Mouse (Mus musculus) erythroblast, embryonic 14.5 days (primary cell): ENCODE results near the gene Tns3.

Experiments used
- GATA1 ChIP-seq: IDR thresholded peaks from 2 replicates; pipeline ENCODE4 v1.6.1; 2012; ENCODE audit warnings: low read length, inconsistent platforms, mixed read lengths
- TAL1 ChIP-seq: IDR thresholded peaks from 3 replicates; pipeline ENCODE4 v1.6.1; 2012; ENCODE audit warnings: low read length, inconsistent platforms, mixed read lengths

- TF ChIP-seq GATA1 (no peak), TAL1 (no peak)
These were observed 170.3 kb downstream of the Tns3 start for GRCm38 (mm10) chr11:8493931-8494490.
